Mouse (Mus musculus): ENCODE data around the gene BC049715. TPM values are rescaled to one million over a fixed set of nuclear protein-coding genes. Genes with fewer than 3 reads are reported as not detected.
A peak's percentile ranks its signal among the peaks of the same experiment; 100 is the strongest.

BC049715 gene
- total and polyA plus RNA-seq, 2 experiments from 2014 or later = 0.04 to 1.4 TPM

GRCm38 (mm10) chr6:136844903-136845302 lies 17.5 kb downstream of the BC049715 start:
- no peak for DNase-seq (ENCODE audit: low spot score)
- no peak for ATAC-seq (ENCODE audit: insufficient read depth, low read depth)
- WGBS = 63% methylated on average over 2 of the region's 2 CpGs
- Histone ChIP-seq H3K27ac (ENCODE audit: low read depth) (no peak overlapping the region), H3K4me2 (ENCODE audit: low read depth, low read length) (no peak overlapping the region), H3K4me1 (ENCODE audit: control insufficient read depth, insufficient read depth) (no peaks in the 10 kb centered on the region), H3K36me3 (replicated peaks; ENCODE audit: control insufficient read depth, insufficient read depth, low read length) (peaks cover 8% of the 10 kb centered on the region; the same call in 1 of the 2 replicates), H3K27me3 (ENCODE audit: control insufficient read depth, insufficient read depth, low read length) (no peaks in the 10 kb centered on the region), H3K9ac (replicated peaks; ENCODE audit: low read depth, low read length) (no peak overlapping the region), H3K4me3 (ENCODE audit: low read depth, low read length) (no peak overlapping the region), H3K9me3 (replicated peaks; ENCODE audit: control insufficient read depth, low read length) (no peaks in the 10 kb centered on the region)
- TF ChIP-seq EP300 (IDR thresholded peaks at IDR 0.05; ENCODE audit: low read depth) = no peak
- no peak for TF ChIP-seq CTCF (IDR thresholded peaks at IDR 0.05; ENCODE audit: low read depth)

- no peak overlapping the region for H3K4me3 ChIP-seq (ENCODE audit: low read depth, low read length)
- H3K36me3 ChIP-seq (replicated peaks; ENCODE audit: control insufficient read depth, insufficient read depth, low read length) = peaks cover 8% of the 10 kb centered on the region; the same call in 1 of the 2 replicates
- DNase-seq (ENCODE audit: low spot score) (no peak), ATAC-seq (ENCODE audit: insufficient read depth, low read depth) (no peak)
- H3K4me1 ChIP-seq (ENCODE audit: control insufficient read depth, insufficient read depth) = no peaks in the 10 kb centered on the region
- H3K27me3 ChIP-seq (ENCODE audit: control insufficient read depth, insufficient read depth, low read length) = no peaks in the 10 kb centered on the region
- TF ChIP-seq CTCF (IDR thresholded peaks at IDR 0.05; ENCODE audit: low read depth) (no peak), EP300 (IDR thresholded peaks at IDR 0.05; ENCODE audit: low read depth) (no peak)
- H3K27ac ChIP-seq (ENCODE audit: low read depth) = no peak overlapping the region
- H3K9me3 ChIP-seq (replicated peaks; ENCODE audit: control insufficient read depth, low read length) = no peaks in the 10 kb centered on the region
- H3K9ac ChIP-seq (replicated peaks; ENCODE audit: low read depth, low read length) = no peak overlapping the region
- WGBS = 66% methylated on average over 5 of the region's 5 CpGs
- H3K4me2 ChIP-seq (ENCODE audit: low read depth, low read length) = no peak overlapping the region
Measured at GRCm38 (mm10) chr6:136845706-136846480, 18.5 kb downstream of the BC049715 start.

- ATAC-seq (ENCODE audit: insufficient read depth, low read depth) = no peak
- TF ChIP-seq EP300 (IDR thresholded peaks at IDR 0.05; ENCODE audit: low read depth) = no peak
- TF ChIP-seq CTCF (IDR thresholded peaks at IDR 0.05; ENCODE audit: low read depth) = no peak
- Histone ChIP-seq H3K4me2 (ENCODE audit: low read depth, low read length) (no peak overlapping the region), H3K36me3 (replicated peaks; ENCODE audit: control insufficient read depth, insufficient read depth, low read length) (peaks cover 8% of the 10 kb centered on the region; the same call in 1 of the 2 replicates), H3K9ac (replicated peaks; ENCODE audit: low read depth, low read length) (no peak overlapping the region), H3K4me3 (ENCODE audit: low read depth, low read length) (no peak overlapping the region), H3K27ac (ENCODE audit: low read depth) (no peak overlapping the region), H3K4me1 (ENCODE audit: control insufficient read depth, insufficient read depth) (no peaks in the 10 kb centered on the region), H3K9me3 (replicated peaks; ENCODE audit: control insufficient read depth, low read length) (no peaks in the 10 kb centered on the region), H3K27me3 (ENCODE audit: control insufficient read depth, insufficient read depth, low read length) (no peaks in the 10 kb centered on the region)
- DNase-seq (ENCODE audit: low spot score) = no peak
- WGBS = 95% methylated on average over 3 of the region's 3 CpGs
Measured at GRCm38 (mm10) chr6:136847267-136847666, 19.8 kb downstream of the BC049715 start.

- no peak overlapping the region for H3K27ac ChIP-seq (ENCODE audit: low read depth)
- H3K9me3 ChIP-seq (replicated peaks; ENCODE audit: control insufficient read depth, low read length) = no peaks in the 10 kb centered on the region
- no peak overlapping the region for H3K4me2 ChIP-seq (ENCODE audit: low read depth, low read length)
- WGBS = 12% methylated on average over 2 of the region's 2 CpGs
- no peak for ATAC-seq (ENCODE audit: insufficient read depth, low read depth)
- TF ChIP-seq EP300 (IDR thresholded peaks at IDR 0.05; ENCODE audit: low read depth) = no peak
- TF ChIP-seq CTCF (IDR thresholded peaks at IDR 0.05; ENCODE audit: low read depth) = peak; percentile 62
- H3K4me3 ChIP-seq (ENCODE audit: low read depth, low read length) = no peak overlapping the region
- H3K27me3 ChIP-seq (ENCODE audit: control insufficient read depth, insufficient read depth, low read length) = no peaks in the 10 kb centered on the region
- peaks cover 2% of the 10 kb centered on the region; the same call in 1 of the 2 replicates for H3K4me1 ChIP-seq (ENCODE audit: control insufficient read depth, insufficient read depth)
- H3K9ac ChIP-seq (replicated peaks; ENCODE audit: low read depth, low read length) = no peak overlapping the region
- DNase-seq (ENCODE audit: low spot score) = peak; percentile 20
- peaks cover 8% of the 10 kb centered on the region; the same call in 1 of the 2 replicates for H3K36me3 ChIP-seq (replicated peaks; ENCODE audit: control insufficient read depth, insufficient read depth, low read length)
Measured at GRCm38 (mm10) chr6:136847790-136848189, 20.4 kb downstream of the BC049715 start.

GRCm38 (mm10) chr6:136848399-136848798 lies 21.0 kb downstream of the BC049715 start:
- no peak for ATAC-seq (ENCODE audit: insufficient read depth, low read depth)
- DNase-seq (ENCODE audit: low spot score) = no peak
- H3K4me1 ChIP-seq (ENCODE audit: control insufficient read depth, insufficient read depth) = peaks cover 3% of the 10 kb centered on the region; the same call in 1 of the 2 replicates
- no peak overlapping the region for H3K9ac ChIP-seq (replicated peaks; ENCODE audit: low read depth, low read length)
- no peak overlapping the region for H3K27ac ChIP-seq (ENCODE audit: low read depth)
- H3K9me3 ChIP-seq (replicated peaks; ENCODE audit: control insufficient read depth, low read length) = no peaks in the 10 kb centered on the region
- no peak overlapping the region for H3K4me2 ChIP-seq (ENCODE audit: low read depth, low read length)
- no peaks in the 10 kb centered on the region for H3K27me3 ChIP-seq (ENCODE audit: control insufficient read depth, insufficient read depth, low read length)
- no peak overlapping the region for H3K4me3 ChIP-seq (ENCODE audit: low read depth, low read length)
- WGBS = 87% methylated on average over 8 of the region's 8 CpGs
- H3K36me3 ChIP-seq (replicated peaks; ENCODE audit: control insufficient read depth, insufficient read depth, low read length) = peaks cover 8% of the 10 kb centered on the region; the same call in 1 of the 2 replicates
- no peak for TF ChIP-seq EP300 (IDR thresholded peaks at IDR 0.05; ENCODE audit: low read depth)
- TF ChIP-seq CTCF (IDR thresholded peaks at IDR 0.05; ENCODE audit: low read depth) = no peak
